Mouse (Mus musculus): ENCODE results near the gene Arfrp1.

DNA sequence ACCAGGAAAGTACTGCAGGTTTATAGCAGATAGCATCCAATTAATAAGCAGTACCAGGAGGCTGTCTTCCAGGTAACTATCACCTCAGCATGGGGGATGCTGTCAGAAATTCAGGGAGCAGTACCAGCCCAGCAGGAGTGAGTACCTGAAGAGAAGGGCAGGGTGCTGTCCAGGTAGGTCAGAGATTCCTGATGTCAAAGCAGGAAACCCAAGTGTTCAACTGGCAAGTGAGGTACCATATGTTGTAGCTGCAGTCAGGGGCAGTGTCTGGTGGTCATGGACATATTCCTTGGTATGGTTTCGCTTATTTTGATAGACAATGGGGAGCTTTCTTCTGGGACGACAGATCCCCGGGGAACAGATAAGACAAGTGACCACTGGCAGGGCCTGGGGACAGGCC lies 52.8 kb downstream of the Arfrp1 start:
- TF ChIP-seq CTCF (IDR thresholded peaks at IDR 0.05; ENCODE audit: low read depth) (no peak), EP300 (IDR thresholded peaks at IDR 0.05; ENCODE audit: low read depth) (no peak)

All from heart, postnatal 0 days (tissue).